Mouse (Mus musculus) bone marrow macrophage, adult 2 months (primary cell): ENCODE results near the gene Zwint.

Experiments
- CTCF ChIP-seq: IDR thresholded peaks from 2 replicates; pipeline ENCODE4 v1.5.1; 2012; ENCODE audit warnings: low read depth, mild to moderate bottlenecking, low read length, moderate library complexity
- POLR2A ChIP-seq: IDR thresholded peaks from 2 replicates; pipeline ENCODE4 v1.6.1; 2012; ENCODE audit warnings: mild to moderate bottlenecking, low read depth, low read length, borderline replicate concordance

- TF ChIP-seq POLR2A (no peak), CTCF (no peak)
Observed at GRCm38 (mm10) chr10:72620527-72620926, 34.1 kb upstream of the Zwint start.
